Mouse (Mus musculus) E14TG2a.4 (cell line): ENCODE measurements around the gene 4930568D16Rik.

ENCODE experiments used
- CTCF ChIP-seq: conservative IDR thresholded peaks from 2 replicates; pipeline ENCODE4 v1.5.1; 2014; ENCODE audit warnings: low read length
- POU5F1 ChIP-seq: IDR thresholded peaks from 2 replicates; pipeline ENCODE4 v1.6.1; 2014; ENCODE audit warnings: low read length, borderline replicate concordance

GRCm38 (mm10) chr2:35335620-35336019 lies 31.9 kb downstream of the 4930568D16Rik start:
- TF ChIP-seq CTCF (no peak), POU5F1 (no peak)
